Mouse (Mus musculus): Measurements from ENCODE around the gene Zfp790. TPM values are rescaled to one million over a fixed set of nuclear protein-coding genes. Genes with fewer than 3 reads are reported as not detected.

Gene Zfp790
- polyA plus RNA-seq, 2 experiments = 1.7 to 3.4 TPM

DNA sequence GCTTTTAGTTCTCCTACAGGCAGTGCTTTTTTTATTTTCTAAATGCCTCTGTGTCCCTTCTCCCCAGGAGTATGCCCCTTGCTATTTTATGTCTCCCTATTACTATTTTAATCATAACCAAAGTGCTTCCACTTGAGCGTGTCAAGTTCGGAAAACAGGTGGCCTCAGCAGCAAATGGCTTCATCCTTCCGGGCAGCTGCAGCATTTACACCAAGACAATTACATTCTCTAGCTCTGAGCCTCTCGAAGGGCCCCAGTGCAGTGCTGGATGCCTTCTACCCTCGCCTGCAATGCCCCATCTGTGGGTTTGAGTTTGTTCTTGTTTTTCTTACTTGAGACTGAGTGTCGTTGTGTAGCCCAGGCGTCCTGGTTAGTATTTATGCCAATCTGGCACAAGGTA is 42.4 kb upstream of the Zfp790 start:
- TF ChIP-seq EP300 (IDR thresholded peaks at IDR 0.05; ENCODE audit: low read depth) (no peak), CTCF (IDR thresholded peaks at IDR 0.05; ENCODE audit: low read depth) (no peak)
- peaks cover 43% of the 10 kb centered on the region for H3K36me3 ChIP-seq (replicated peaks; ENCODE audit: control insufficient read depth, insufficient read depth, low read depth)
- H3K4me2 ChIP-seq (ENCODE audit: low read depth) = no peak overlapping the region
- no peaks in the 10 kb centered on the region for H3K9me3 ChIP-seq (ENCODE audit: control insufficient read depth, low read length)
- no peak overlapping the region for H3K27ac ChIP-seq
- no peak overlapping the region for H3K4me3 ChIP-seq (ENCODE audit: insufficient read depth in 1 of 2, low read depth in 2 of 2, low read length in 2 of 2)
- no peaks in the 10 kb centered on the region for H3K27me3 ChIP-seq (ENCODE audit: control insufficient read depth, insufficient read depth, low read length)
- DNase-seq (ENCODE audit: low read depth in 3 of 3, low spot score in 3 of 3) = no peak
- ATAC-seq (ENCODE audit: insufficient read depth) = no peak
- peaks cover 7% of the 10 kb centered on the region in 2 experiments; a peak in 3 of 4 replicates for H3K4me1 ChIP-seq (replicated peaks; ENCODE audit: control insufficient read depth in 2 of 2, insufficient read depth in 2 of 2, low read length in 1 of 2)
- WGBS (ENCODE audit: insufficient replicate concordance) = 72% methylated on average over 7 of the region's 7 CpGs
- H3K9ac ChIP-seq (replicated peaks) = no peak overlapping the region

- no peak for ATAC-seq (ENCODE audit: insufficient read depth)
- H3K4me2 ChIP-seq (ENCODE audit: low read depth) = no peak overlapping the region
- no peak for DNase-seq (ENCODE audit: low read depth in 3 of 3, low spot score in 3 of 3)
- H3K27ac ChIP-seq = no peak overlapping the region
- H3K36me3 ChIP-seq (replicated peaks; ENCODE audit: control insufficient read depth, insufficient read depth, low read depth) = peaks cover 43% of the 10 kb centered on the region
- TF ChIP-seq CTCF (IDR thresholded peaks at IDR 0.05; ENCODE audit: low read depth) (no peak), EP300 (IDR thresholded peaks at IDR 0.05; ENCODE audit: low read depth) (no peak)
- H3K4me1 ChIP-seq (replicated peaks; ENCODE audit: control insufficient read depth in 2 of 2, insufficient read depth in 2 of 2, low read length in 1 of 2) = peaks cover 4 to 6% of the 10 kb centered on the region in 2 experiments; a peak in 3 of 4 replicates
- WGBS (ENCODE audit: insufficient replicate concordance) = 83% methylated on average over 3 of the region's 3 CpGs
- H3K9me3 ChIP-seq (ENCODE audit: control insufficient read depth, low read length) = no peaks in the 10 kb centered on the region
- no peak overlapping the region for H3K4me3 ChIP-seq (ENCODE audit: insufficient read depth in 1 of 2, low read depth in 2 of 2, low read length in 2 of 2)
- no peak overlapping the region for H3K9ac ChIP-seq (replicated peaks)
- H3K27me3 ChIP-seq (ENCODE audit: control insufficient read depth, insufficient read depth, low read length) = no peaks in the 10 kb centered on the region
Observed at GRCm38 (mm10) chr7:29774371-29774770, 41.5 kb upstream of the Zfp790 start.

DNA sequence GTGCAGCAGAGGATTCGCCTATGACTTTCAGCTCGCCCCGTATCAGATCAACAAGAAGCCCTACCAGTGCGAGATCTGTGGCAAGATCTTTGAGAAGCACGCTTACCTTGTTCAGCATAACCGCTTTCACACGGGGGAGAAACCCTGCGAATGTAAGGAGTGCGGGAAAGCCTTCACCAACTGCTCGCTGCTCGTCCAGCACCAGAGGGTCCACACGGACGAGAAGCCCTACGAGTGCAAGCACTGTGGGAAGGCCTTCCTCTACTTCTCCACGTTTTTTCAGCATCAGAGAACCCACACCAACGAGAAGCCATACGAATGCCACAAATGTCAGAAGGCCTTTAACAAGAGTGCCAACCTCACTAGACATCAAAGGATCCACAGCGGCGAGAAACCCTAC is 39.3 kb upstream of the Zfp790 start:
- Histone ChIP-seq H3K9ac (replicated peaks) (no peak overlapping the region), H3K9me3 (ENCODE audit: control insufficient read depth, low read length) (no peaks in the 10 kb centered on the region), H3K36me3 (replicated peaks; ENCODE audit: control insufficient read depth, insufficient read depth, low read depth) (peaks cover 43% of the 10 kb centered on the region), H3K27ac (no peak overlapping the region), H3K4me3 (ENCODE audit: insufficient read depth in 1 of 2, low read depth in 2 of 2, low read length in 2 of 2) (no peak overlapping the region), H3K27me3 (ENCODE audit: control insufficient read depth, insufficient read depth, low read length) (no peaks in the 10 kb centered on the region), H3K4me2 (ENCODE audit: low read depth) (no peak overlapping the region), H3K4me1 (replicated peaks; ENCODE audit: control insufficient read depth in 2 of 2, insufficient read depth in 2 of 2, low read length in 1 of 2) (no peaks in the 10 kb centered on the region)
- TF ChIP-seq CTCF (IDR thresholded peaks at IDR 0.05; ENCODE audit: low read depth) (no peak), EP300 (IDR thresholded peaks at IDR 0.05; ENCODE audit: low read depth) (no peak)
- WGBS (ENCODE audit: insufficient replicate concordance) = 86% methylated on average over 19 of the region's 19 CpGs
- ATAC-seq (ENCODE audit: insufficient read depth) (no peak), DNase-seq (ENCODE audit: low read depth in 3 of 3, low spot score in 3 of 3) (no peak)

- H3K4me1 ChIP-seq (replicated peaks; ENCODE audit: control insufficient read depth in 2 of 2, insufficient read depth in 2 of 2, low read length in 1 of 2) = no peaks in the 10 kb centered on the region
- WGBS (ENCODE audit: insufficient replicate concordance) = 90% methylated on average over 10 of the region's 10 CpGs
- no peak overlapping the region for H3K4me2 ChIP-seq (ENCODE audit: low read depth)
- ATAC-seq (ENCODE audit: insufficient read depth) (no peak), DNase-seq (ENCODE audit: low read depth in 3 of 3, low spot score in 3 of 3) (no peak)
- H3K9ac ChIP-seq (replicated peaks) = no peak overlapping the region
- H3K27ac ChIP-seq = no peak overlapping the region
- H3K4me3 ChIP-seq (ENCODE audit: insufficient read depth in 1 of 2, low read depth in 2 of 2, low read length in 2 of 2) = no peak overlapping the region
- H3K36me3 ChIP-seq (replicated peaks; ENCODE audit: control insufficient read depth, insufficient read depth, low read depth) = peaks cover 43% of the 10 kb centered on the region
- H3K9me3 ChIP-seq (ENCODE audit: control insufficient read depth, low read length) = no peaks in the 10 kb centered on the region
- no peaks in the 10 kb centered on the region for H3K27me3 ChIP-seq (ENCODE audit: control insufficient read depth, insufficient read depth, low read length)
- TF ChIP-seq EP300 (IDR thresholded peaks at IDR 0.05; ENCODE audit: low read depth) (no peak), CTCF (IDR thresholded peaks at IDR 0.05; ENCODE audit: low read depth) (no peak)
Observed at GRCm38 (mm10) chr7:29777372-29777771, 38.5 kb upstream of the Zfp790 start.

- peak within 1 kb of the TSS; percentile 58 for H3K9ac ChIP-seq (replicated peaks)
- ATAC-seq (ENCODE audit: insufficient read depth) = peak; percentile 87
- under 1% methylated on average over 45 of the region's 45 CpGs for WGBS (ENCODE audit: insufficient replicate concordance)
- peak within 1 kb of the TSS; percentile 63 for H3K4me2 ChIP-seq (ENCODE audit: low read depth)
- H3K27ac ChIP-seq = no peak within 1 kb of the TSS
- TF ChIP-seq EP300 (IDR thresholded peaks at IDR 0.05; ENCODE audit: low read depth) = no peak
- no peak for TF ChIP-seq CTCF (IDR thresholded peaks at IDR 0.05; ENCODE audit: low read depth)
- H3K4me1 ChIP-seq (replicated peaks; ENCODE audit: control insufficient read depth in 2 of 2, insufficient read depth in 2 of 2, low read length in 1 of 2) = peaks cover 0 to 2% of the 10 kb centered on the region in 2 experiments; a peak in 1 of 4 replicates
- no peaks in the 10 kb centered on the region for H3K27me3 ChIP-seq (ENCODE audit: control insufficient read depth, insufficient read depth, low read length)
- no peaks in the 10 kb centered on the region for H3K9me3 ChIP-seq (ENCODE audit: control insufficient read depth, low read length)
- H3K4me3 ChIP-seq (ENCODE audit: insufficient read depth in 1 of 2, low read depth in 2 of 2, low read length in 2 of 2) = peak within 1 kb of the TSS; percentile 64 to 85
- DNase-seq (ENCODE audit: low read depth in 3 of 3, low spot score in 3 of 3) = peak; percentile 53 to 71 (median 63)
- H3K36me3 ChIP-seq (replicated peaks; ENCODE audit: control insufficient read depth, insufficient read depth, low read depth) = no peaks in the 10 kb centered on the region
Observed at GRCm38 (mm10) chr7:29783871-29784551, 31.9 kb upstream of the Zfp790 start, which contains the start of gene Zfp30. Zfp30 (plus strand) TSS chr7:29783998.
